Mouse (Mus musculus) adrenal gland, adult (tissue): Measurements from ENCODE around the gene Baat.
"Not testable (repeated sequence)": the region's sequence is repeated elsewhere in the genome, so short reads cannot be mapped to it uniquely, and the experiment has no call there.

ENCODE experiments used
- DNase-seq, 2 experiments: peaks; one replicate each; pipeline ENCODE4 v3.0.0; 2022 to 2023; ENCODE audit warnings: low spot score in 1 of 2; ENCODE audit not compliant: inconsistent age in 2 of 2

Gene Baat

GRCm38 (mm10) chr4:49506386-49506785, at the start of gene Baat:
Baat (minus strand) TSS chr4:49506557.
- DNase-seq: peak in 1 of 2 experiments; percentile 44

GRCm38 (mm10) chr4:49553380-49553779, 47.0 kb upstream of the Baat start:
- DNase-seq: no peak

GRCm38 (mm10) chr4:49549383-49549782, 43.0 kb upstream of the Baat start, which contains the start of gene Aldob:
Aldob (minus strand) TSS chr4:49549546.
- DNase-seq: no peak

GRCm38 (mm10) chr4:49547544-49548219, 41.3 kb upstream of the Baat start:
- no peak for DNase-seq

GRCm38 (mm10) chr4:49546873-49547543, 40.7 kb upstream of the Baat start:
- DNase-seq: peak in 1 of 2 experiments; percentile 68

- DNase-seq: peak in 1 of 2 experiments; percentile 32
Measured at GRCm38 (mm10) chr4:49546026-49546425, 39.7 kb upstream of the Baat start.

GRCm38 (mm10) chr4:49540966-49541365, 34.6 kb upstream of the Baat start:
- DNase-seq: no peak

- no peak for DNase-seq
Measured at GRCm38 (mm10) chr4:49539665-49540064, 33.3 kb upstream of the Baat start.

- no peak for DNase-seq
Measured at GRCm38 (mm10) chr4:49536671-49537070, 30.3 kb upstream of the Baat start.

GRCm38 (mm10) chr4:49535675-49536294, 29.4 kb upstream of the Baat start:
- DNase-seq: no peak

GRCm38 (mm10) chr4:49535036-49535435, 28.7 kb upstream of the Baat start:
- no peak for DNase-seq

GRCm38 (mm10) chr4:49522576-49522975, 16.2 kb upstream of the Baat start:
- peak; percentile 11 to 32 for DNase-seq

- DNase-seq: no peak
Measured at GRCm38 (mm10) chr4:49521346-49521745, 15.0 kb upstream of the Baat start.

GRCm38 (mm10) chr4:49520572-49521340, 14.4 kb upstream of the Baat start, which contains the start of the genes Mrpl50 and Zfp189:
Mrpl50 (minus strand) TSS chr4:49521093.
Zfp189 (plus strand) TSS chr4:49521176.
- peak; percentile 95 to 98 for DNase-seq

- no peak for DNase-seq
Measured at GRCm38 (mm10) chr4:49519476-49519875, 13.1 kb upstream of the Baat start.

GRCm38 (mm10) chr4:49514441-49514840, 8.1 kb upstream of the Baat start:
- DNase-seq: no peak

GRCm38 (mm10) chr4:49512636-49513035, 6.3 kb upstream of the Baat start:
- no peak for DNase-seq

GRCm38 (mm10) chr4:49510236-49510835, 4.0 kb upstream of the Baat start:
- not testable (repeated sequence) for DNase-seq

GRCm38 (mm10) chr4:49509183-49509582, 2.8 kb upstream of the Baat start:
- no peak for DNase-seq

GRCm38 (mm10) chr4:49503563-49503962, 2.8 kb downstream of the Baat start:
- DNase-seq: no peak
